Mouse (Mus musculus) right cerebral cortex, postnatal 4 days (tissue): ENCODE measurements at regions not wholly inside any gene's neighbourhood (a gene's known extent, or its start where the extent isn't known, plus 50 kb on each side); places are given as distances from the start of the nearest gene placed in this dataset.

Experiments
- DNase-seq: peaks from one replicate; pipeline ENCODE4 v3.0.0-alpha.2; 2022

DNA sequence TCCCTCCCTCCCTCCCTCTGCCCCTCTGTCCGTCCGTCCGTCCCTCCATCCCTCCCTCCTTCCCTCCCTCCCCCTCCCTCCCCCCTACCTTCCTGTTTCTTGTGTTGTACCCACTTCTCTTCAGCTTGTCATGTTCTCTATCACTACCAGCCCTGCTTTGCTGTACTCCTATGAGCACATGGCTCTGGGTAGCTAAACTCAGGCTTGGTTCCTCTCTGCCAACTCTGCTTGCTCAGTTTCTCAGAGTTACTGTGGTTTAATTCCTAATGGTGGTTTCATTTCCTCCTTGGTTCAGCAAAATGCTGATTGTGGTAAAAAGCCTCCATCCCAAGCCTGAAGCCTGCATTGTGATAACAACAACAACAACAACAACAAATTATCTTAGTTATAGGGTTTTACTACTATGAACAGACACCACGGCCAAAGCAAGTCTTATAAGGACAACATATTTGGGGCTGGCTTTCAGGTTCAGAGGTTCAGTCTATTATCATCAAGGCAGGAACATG lies 279.5 kb upstream of the Zfp703 start:
- no peak for DNase-seq

- no peak for DNase-seq
These were observed 278.5 kb upstream of the Zfp703 start for GRCm38 (mm10) chr8:26698580-26698979.

- DNase-seq = no peak
These were observed 270.9 kb upstream of the Zfp703 start for GRCm38 (mm10) chr8:26706048-26706767.

GRCm38 (mm10) chr8:26706768-26707156 lies 270.4 kb upstream of the Zfp703 start:
- no peak for DNase-seq

DNA sequence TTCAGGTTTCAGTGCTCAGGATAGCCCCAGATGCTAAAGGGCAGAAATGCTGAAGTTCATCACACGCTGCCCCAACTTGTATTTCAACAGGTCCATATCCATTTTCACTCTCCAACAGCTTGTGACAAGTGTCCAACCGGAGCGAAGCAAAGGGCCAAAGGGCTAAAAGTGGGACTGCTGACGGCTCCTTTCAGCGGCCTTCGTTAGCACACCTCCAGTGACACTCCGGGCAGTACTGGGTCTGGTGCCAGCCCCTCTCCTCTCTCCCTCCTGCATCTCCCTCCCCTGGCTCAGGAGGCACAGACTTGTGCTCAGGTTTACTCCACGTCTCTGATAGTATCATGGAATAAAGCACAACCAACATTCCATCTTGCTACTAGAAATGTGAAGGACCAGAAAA lies 263.3 kb upstream of the Zfp703 start:
- DNase-seq = no peak

DNA sequence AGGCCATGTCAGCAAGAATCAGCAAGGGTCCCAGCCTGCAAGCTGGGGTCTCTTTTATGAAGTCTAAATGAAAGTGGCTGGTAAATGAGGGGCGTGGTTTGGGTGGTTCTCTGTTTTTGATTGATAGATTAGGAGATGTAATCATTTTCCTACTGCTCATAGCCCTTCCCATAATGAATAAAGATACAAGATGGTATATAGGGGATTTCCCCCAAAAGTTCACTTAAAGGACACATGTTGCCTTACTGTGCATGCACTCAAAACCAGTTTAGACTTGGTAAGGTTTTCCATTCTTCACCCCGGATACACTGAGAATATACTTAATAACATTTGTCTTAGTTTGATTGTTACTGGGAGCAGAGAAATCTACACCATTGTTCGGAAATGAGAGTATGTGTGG lies 262.4 kb upstream of the Zfp703 start:
- no peak for DNase-seq

GRCm38 (mm10) chr8:26718409-26719355 lies 258.4 kb upstream of the Zfp703 start:
- DNase-seq = no peak

DNA sequence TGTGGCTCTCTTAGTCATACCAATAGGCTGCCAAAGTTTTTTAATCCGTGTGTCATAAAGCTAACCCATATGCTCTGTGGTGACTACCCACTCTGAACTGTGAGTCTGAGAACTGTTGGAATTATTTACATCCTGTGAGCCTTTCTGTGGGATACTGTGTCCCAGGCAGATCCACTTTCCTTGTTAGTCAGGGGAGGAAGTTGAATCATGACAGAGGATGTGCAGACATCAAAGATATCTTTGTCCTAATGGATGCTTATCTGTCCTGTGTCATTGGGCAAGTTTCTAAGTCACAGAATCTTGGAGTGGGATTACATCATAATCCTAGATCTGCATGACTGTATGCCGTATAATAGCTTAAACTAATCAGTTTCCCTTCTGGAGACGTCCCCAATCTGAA lies 254.4 kb upstream of the Zfp703 start:
- DNase-seq = no peak

DNA sequence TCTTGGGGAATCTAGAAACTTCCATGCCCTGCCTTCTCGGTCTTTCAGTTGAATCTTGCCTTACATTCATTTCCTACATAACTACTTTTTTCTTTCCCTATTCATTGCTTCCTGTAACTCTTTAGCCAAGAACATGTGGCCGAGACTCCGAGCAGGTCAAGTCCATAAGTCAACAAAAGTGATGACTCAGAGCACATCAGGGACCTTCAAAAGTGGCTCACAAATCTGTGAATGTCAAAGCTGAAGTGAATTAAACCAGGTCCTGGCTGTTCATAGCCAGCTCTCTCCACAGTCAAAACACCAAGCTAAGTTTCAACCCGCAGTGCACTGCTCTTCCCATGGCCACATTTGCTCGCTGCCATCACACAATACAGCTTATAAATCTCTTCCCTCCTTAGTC lies 252.5 kb upstream of the Zfp703 start:
- no peak for DNase-seq

GRCm38 (mm10) chr8:26725521-26725920 lies 251.6 kb upstream of the Zfp703 start:
- no peak for DNase-seq

DNA sequence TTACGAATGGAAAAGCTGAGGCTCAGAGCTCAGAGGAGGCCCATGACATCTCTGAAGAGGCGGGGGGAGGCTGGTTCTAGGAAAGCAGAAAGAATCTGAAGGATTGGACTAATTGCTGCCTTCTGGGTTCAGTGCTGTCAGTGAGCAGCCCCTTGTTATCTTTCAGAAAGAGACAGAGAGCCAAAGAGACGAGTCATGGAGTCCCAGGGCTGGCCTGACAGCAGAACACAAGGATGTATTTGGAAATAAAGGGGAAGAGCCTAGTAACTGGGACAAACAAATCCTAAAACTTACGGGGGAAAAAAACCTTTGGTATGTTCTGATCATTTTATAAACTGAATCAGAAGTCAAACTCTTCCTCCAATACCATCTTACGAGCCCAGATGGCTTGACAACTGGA lies 247.8 kb upstream of the Zfp703 start:
- DNase-seq = no peak

- DNase-seq = no peak
These were observed 246.0 kb upstream of the Zfp703 start for GRCm38 (mm10) chr8:26731111-26731510.

GRCm38 (mm10) chr8:26744424-26744823 lies 232.7 kb upstream of the Zfp703 start:
- no peak for DNase-seq

DNA sequence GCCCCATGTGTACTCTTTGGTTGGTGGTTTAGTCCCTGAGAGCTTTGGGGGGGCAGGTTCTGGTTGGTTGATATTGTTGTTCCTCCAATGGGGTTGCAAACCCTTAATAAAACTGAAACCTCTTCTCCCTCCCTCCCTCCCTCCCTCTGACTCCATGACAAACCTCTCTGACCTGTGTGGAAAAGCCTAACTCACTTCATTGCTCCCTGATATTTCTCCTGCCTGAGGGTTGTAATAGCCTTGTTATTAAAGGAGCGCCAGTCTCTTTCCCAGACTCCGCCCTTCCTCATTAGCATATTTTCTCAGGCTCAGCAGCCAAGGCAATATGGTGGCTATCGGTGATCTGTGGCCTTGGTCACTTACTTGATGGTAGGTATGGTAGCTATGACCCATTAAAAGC lies 230.3 kb upstream of the Zfp703 start:
- DNase-seq = no peak

GRCm38 (mm10) chr8:26747241-26747972 lies 229.7 kb upstream of the Zfp703 start:
- DNase-seq = no peak

- DNase-seq = no peak
These were observed 228.8 kb upstream of the Zfp703 start for GRCm38 (mm10) chr8:26748161-26748971.

GRCm38 (mm10) chr8:26748972-26749291 lies 228.2 kb upstream of the Zfp703 start:
- no peak for DNase-seq

- no peak for DNase-seq
These were observed 227.0 kb upstream of the Zfp703 start for GRCm38 (mm10) chr8:26750120-26750519.

DNA sequence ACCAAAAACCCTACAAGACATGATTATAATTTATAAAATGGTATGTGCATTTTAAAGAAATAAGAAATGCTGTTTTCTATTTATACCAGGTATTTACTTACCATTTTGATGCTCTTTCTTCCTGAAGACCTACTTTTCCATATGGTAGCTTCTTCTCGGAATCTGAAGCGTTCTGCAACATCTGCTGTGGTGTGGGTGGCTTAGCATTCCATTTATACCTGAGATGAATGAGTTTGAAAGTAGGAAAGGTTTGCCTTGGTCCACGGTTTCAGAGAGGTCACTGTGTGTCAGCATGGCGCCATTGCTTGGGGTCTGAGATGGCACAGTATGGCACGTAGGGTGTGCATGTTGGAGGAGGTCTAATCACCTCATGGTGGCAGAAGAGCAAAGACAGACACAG lies 225.5 kb upstream of the Zfp703 start:
- no peak for DNase-seq

- no peak for DNase-seq
These were observed 220.7 kb upstream of the Zfp703 start for GRCm38 (mm10) chr8:26756452-26756851.

- no peak for DNase-seq
These were observed 216.4 kb upstream of the Zfp703 start for GRCm38 (mm10) chr8:26760726-26761125.

- no peak for DNase-seq
These were observed 214.0 kb upstream of the Zfp703 start for GRCm38 (mm10) chr8:26762942-26763778.
